Mouse (Mus musculus): ENCODE measurements around the gene Hspa1l. TPM values are rescaled to one million over a fixed set of nuclear protein-coding genes. Genes with fewer than 3 reads are reported as not detected.
A peak's percentile ranks its signal among the peaks of the same experiment; 100 is the strongest.
"Not testable (repeated sequence)": the region's sequence is repeated elsewhere in the genome, so short reads cannot be mapped to it uniquely, and the experiment has no call there.

The Hspa1l gene
- polyA plus RNA-seq, 1 experiment from 2014 or later: 1.6 TPM

DNA sequence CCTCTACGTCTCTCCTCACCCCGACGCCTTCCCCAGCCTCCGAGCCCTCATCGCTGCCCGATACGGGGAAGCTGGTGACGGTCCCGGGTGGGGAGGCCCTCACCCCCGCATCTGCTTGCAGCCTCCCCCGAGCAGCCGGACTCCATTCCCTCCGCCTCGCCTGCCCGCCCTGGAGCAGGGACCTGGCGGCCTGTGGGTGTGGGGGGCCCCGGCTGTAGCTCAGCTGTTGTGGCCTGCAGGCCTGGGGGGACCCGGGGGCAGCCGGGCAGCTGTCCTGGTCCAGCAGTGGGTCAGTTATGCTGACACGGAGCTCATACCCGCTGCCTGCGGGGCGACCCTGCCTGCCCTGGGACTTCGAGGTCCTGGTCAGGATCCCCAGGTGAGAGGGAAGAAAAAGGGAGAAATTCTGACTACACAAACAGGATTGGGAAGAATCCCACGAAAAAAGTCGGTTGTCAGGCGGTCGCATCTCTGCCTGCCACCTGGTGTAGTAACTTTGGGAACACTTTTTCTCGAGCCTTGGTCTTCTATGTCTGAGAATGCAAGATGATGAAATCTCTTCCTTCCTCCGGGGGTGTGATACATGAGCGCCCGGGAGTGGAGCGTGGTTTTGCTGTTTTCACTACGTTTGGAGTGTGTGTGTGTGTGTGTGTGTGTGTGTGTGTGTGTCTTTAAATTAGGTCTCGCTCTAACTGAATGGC lies 29.1 kb downstream of the Hspa1l start:
- under 1% methylated on average over 35 of the region's 35 CpGs for whole genome bisulfite sequencing
- peaks cover 11% of the 10 kb centered on the region for H3K4me1 ChIP-seq (ENCODE audit: control insufficient read depth, insufficient read depth, low read length)
- ATAC-seq (ENCODE audit: low FRiP score, low TSS enrichment): peak; percentile 53
- peak overlapping the region; percentile 100 for H3K4me2 ChIP-seq (ENCODE audit: low read length)
- H3K9me3 ChIP-seq (ENCODE audit: control insufficient read depth, low read length): no peaks in the 10 kb centered on the region
- H3K27ac ChIP-seq (replicated peaks; ENCODE audit: low read depth, low read length): peak overlapping the region; percentile 96
- no peaks in the 10 kb centered on the region for H3K27me3 ChIP-seq (ENCODE audit: control insufficient read depth, insufficient read depth, low read length)
- H3K4me3 ChIP-seq (replicated peaks; ENCODE audit: low read depth, low read length): peak overlapping the region; percentile 86
- H3K36me3 ChIP-seq (ENCODE audit: control insufficient read depth, insufficient read depth, low read length): peaks cover 23% of the 10 kb centered on the region
- peak overlapping the region; percentile 92 for H3K9ac ChIP-seq (replicated peaks; ENCODE audit: low read length)
- peak; percentile 29 for DNase-seq

DNA sequence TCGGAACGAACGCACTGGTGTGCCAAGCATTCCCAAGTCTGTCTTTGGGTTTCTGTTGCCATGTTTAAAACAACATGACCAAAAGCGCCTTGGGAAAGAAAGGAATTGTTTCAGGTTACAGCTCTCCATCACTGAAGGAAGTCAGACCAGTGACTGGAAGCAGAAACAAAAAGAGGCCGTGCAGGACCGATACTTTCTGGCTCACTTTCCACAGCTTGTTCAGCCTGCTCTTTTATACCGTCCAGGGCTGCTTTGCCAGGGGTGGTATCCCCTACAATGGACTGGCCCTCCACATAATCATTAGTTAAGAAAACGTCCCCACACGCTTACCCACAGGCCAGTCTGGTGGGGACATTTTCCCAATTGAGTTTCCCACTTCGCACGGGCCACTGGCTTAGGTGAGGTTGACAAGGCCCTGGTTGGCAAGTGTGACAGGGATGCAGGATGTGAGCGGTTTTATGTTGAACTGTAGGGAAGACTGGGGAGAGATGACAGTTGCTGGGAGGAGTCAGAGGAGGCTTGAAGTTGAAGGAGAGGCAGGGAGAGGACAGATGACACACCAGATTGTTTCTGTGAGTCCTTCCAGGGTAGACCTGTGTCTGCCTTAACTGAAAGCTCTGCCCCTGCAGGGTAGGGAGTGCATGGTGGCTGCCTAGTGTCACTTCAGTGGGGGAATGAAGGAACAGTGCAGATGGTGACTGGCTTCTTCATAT lies 29.8 kb downstream of the Hspa1l start:
- Histone ChIP-seq H3K9ac (replicated peaks; ENCODE audit: low read length) (peak overlapping the region; percentile 92), H3K27ac (replicated peaks; ENCODE audit: low read depth, low read length) (no peak overlapping the region), H3K4me2 (ENCODE audit: low read length) (peak overlapping the region; percentile 100), H3K9me3 (ENCODE audit: control insufficient read depth, low read length) (no peaks in the 10 kb centered on the region), H3K36me3 (ENCODE audit: control insufficient read depth, insufficient read depth, low read length) (peaks cover 29% of the 10 kb centered on the region), H3K4me1 (ENCODE audit: control insufficient read depth, insufficient read depth, low read length) (peaks cover 11% of the 10 kb centered on the region), H3K27me3 (ENCODE audit: control insufficient read depth, insufficient read depth, low read length) (no peaks in the 10 kb centered on the region), H3K4me3 (replicated peaks; ENCODE audit: low read depth, low read length) (peak overlapping the region; percentile 86)
- no peak for DNase-seq
- WGBS: 9% methylated on average over 12 of the region's 12 CpGs
- no peak for ATAC-seq (ENCODE audit: low FRiP score, low TSS enrichment)

DNA sequence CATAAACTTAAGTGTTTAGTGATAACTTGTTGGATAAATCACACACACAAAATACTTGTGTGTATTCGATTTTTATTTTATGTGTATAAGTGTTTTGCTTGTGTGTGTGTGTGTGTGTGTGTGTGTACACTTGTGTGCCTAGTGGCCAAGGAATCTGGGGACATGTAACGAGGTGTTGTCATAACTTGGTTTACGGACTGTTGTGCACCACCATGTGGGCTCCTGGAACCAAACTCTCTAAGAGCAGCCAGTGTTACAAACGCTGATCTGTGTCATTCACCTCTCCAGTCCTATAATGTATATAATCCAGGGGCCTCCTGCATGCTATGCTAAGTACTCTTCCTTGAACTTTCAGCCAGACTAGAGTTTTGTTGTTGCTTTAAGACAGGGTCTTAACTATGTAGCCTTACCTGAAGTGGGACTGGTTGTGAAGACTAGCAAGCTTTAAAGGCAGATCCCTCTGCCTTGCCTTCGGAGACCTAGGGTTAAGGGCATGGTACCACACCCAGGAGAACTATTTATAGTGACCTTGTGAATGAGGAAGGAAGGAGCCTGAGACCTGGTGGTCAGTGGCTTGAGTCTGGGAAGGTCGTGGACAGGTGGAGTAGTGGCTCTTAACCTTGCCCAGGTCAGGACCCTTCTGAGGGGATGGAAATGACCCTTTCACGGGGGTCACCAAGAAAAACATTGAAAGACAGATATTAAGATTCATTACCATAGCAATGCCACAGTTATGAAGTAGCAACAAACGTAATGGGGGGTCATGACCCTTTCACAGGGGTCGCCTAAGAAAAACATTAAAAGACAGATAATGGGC lies 30.7 kb downstream of the Hspa1l start:
- Histone ChIP-seq H3K27me3 (ENCODE audit: control insufficient read depth, insufficient read depth, low read length) (no peaks in the 10 kb centered on the region), H3K9ac (replicated peaks; ENCODE audit: low read length) (no peak overlapping the region), H3K36me3 (ENCODE audit: control insufficient read depth, insufficient read depth, low read length) (peaks cover 37% of the 10 kb centered on the region), H3K9me3 (ENCODE audit: control insufficient read depth, low read length) (no peaks in the 10 kb centered on the region), H3K4me2 (ENCODE audit: low read length) (peak overlapping the region; percentile 100), H3K4me1 (ENCODE audit: control insufficient read depth, insufficient read depth, low read length) (peaks cover 11% of the 10 kb centered on the region), H3K27ac (replicated peaks; ENCODE audit: low read depth, low read length) (no peak overlapping the region), H3K4me3 (replicated peaks; ENCODE audit: low read depth, low read length) (no peak overlapping the region)
- no peak for DNase-seq
- 82% methylated on average over 9 of the region's 9 CpGs for whole genome bisulfite sequencing
- no peak for ATAC-seq (ENCODE audit: low FRiP score, low TSS enrichment)

- H3K4me3 ChIP-seq (replicated peaks; ENCODE audit: low read depth, low read length): no peak overlapping the region
- DNase-seq (no peak), ATAC-seq (ENCODE audit: low FRiP score, low TSS enrichment) (no peak)
- H3K27ac ChIP-seq (replicated peaks; ENCODE audit: low read depth, low read length): no peak overlapping the region
- no peak overlapping the region for H3K4me2 ChIP-seq (ENCODE audit: low read length)
- H3K9me3 ChIP-seq (ENCODE audit: control insufficient read depth, low read length): no peaks in the 10 kb centered on the region
- no peaks in the 10 kb centered on the region for H3K27me3 ChIP-seq (ENCODE audit: control insufficient read depth, insufficient read depth, low read length)
- no peak overlapping the region for H3K9ac ChIP-seq (replicated peaks; ENCODE audit: low read length)
- peaks cover 11% of the 10 kb centered on the region for H3K4me1 ChIP-seq (ENCODE audit: control insufficient read depth, insufficient read depth, low read length)
- H3K36me3 ChIP-seq (ENCODE audit: control insufficient read depth, insufficient read depth, low read length): peaks cover 42% of the 10 kb centered on the region
- WGBS: 97% methylated on average over 17 of the region's 17 CpGs
These were observed 31.7 kb downstream of the Hspa1l start for GRCm38 (mm10) chr17:35004075-35004717.

GRCm38 (mm10) chr17:35005158-35005557 lies 32.7 kb downstream of the Hspa1l start:
- 96% methylated on average over 10 of the region's 10 CpGs for WGBS
- no peak overlapping the region for H3K9ac ChIP-seq (replicated peaks; ENCODE audit: low read length)
- peaks cover 11% of the 10 kb centered on the region for H3K4me1 ChIP-seq (ENCODE audit: control insufficient read depth, insufficient read depth, low read length)
- no peaks in the 10 kb centered on the region for H3K27me3 ChIP-seq (ENCODE audit: control insufficient read depth, insufficient read depth, low read length)
- no peak for DNase-seq
- no peak for ATAC-seq (ENCODE audit: low FRiP score, low TSS enrichment)
- no peak overlapping the region for H3K4me2 ChIP-seq (ENCODE audit: low read length)
- no peak overlapping the region for H3K4me3 ChIP-seq (replicated peaks; ENCODE audit: low read depth, low read length)
- no peaks in the 10 kb centered on the region for H3K9me3 ChIP-seq (ENCODE audit: control insufficient read depth, low read length)
- no peak overlapping the region for H3K27ac ChIP-seq (replicated peaks; ENCODE audit: low read depth, low read length)
- H3K36me3 ChIP-seq (ENCODE audit: control insufficient read depth, insufficient read depth, low read length): peaks cover 47% of the 10 kb centered on the region

DNA sequence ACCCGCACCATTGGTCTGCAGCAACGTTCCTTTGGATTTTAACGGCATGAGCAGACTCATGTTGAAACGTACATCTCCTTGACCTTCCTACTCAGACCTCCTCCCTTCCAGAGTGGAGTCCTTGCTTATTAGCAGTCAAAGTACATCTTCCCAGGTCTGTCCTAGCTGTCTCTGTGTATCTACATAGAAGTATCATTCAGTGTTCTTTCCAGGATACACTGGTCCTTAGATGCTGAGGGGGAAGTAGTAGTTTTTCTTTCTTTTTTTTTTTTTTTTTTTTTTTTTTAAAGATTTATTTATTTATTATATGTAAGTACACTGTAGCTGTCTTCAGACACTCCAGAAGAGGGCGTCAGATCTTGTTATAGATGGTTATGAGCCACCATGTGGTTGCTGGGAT lies 33.4 kb downstream of the Hspa1l start:
- 93% methylated on average over 4 of the region's 5 CpGs for WGBS
- not testable (repeated sequence) for H3K4me2 ChIP-seq (ENCODE audit: low read length)

DNA sequence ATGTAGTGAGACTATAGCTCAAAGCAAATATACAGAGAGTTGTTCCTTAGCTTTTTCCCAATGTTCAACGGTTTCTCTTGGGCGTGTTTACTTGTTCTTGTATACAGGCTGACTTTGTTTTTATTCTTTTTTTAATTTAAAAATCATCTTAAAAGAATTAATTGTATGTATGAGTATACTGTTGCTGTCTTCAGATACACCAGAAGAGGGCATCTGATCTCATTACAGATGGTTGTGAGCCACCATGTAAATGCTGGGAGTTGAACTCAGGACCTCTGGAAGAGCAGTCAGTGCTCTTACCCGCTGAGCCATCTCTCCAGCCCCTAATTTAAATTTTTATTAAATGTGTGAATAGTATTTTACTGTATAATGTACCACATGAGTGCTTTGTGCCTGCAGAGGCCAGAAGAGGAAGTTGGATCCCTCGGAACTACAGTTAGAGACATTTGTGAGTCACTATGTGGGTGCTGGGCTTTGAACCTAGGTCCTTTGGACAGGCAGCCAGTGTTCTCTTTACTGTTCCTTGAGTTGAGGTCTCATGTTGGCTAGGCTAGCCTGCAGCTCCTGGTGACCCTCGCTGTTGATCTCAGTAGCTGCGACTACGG lies 35.0 kb downstream of the Hspa1l start:
- Histone ChIP-seq H3K4me3 (replicated peaks; ENCODE audit: low read depth, low read length) (no peak overlapping the region), H3K36me3 (ENCODE audit: control insufficient read depth, insufficient read depth, low read length) (peaks cover 70% of the 10 kb centered on the region), H3K9me3 (ENCODE audit: control insufficient read depth, low read length) (no peaks in the 10 kb centered on the region), H3K4me2 (ENCODE audit: low read length) (no peak overlapping the region), H3K27me3 (ENCODE audit: control insufficient read depth, insufficient read depth, low read length) (no peaks in the 10 kb centered on the region), H3K27ac (replicated peaks; ENCODE audit: low read depth, low read length) (no peak overlapping the region), H3K9ac (replicated peaks; ENCODE audit: low read length) (no peak overlapping the region), H3K4me1 (ENCODE audit: control insufficient read depth, insufficient read depth, low read length) (peaks cover 3% of the 10 kb centered on the region)
- DNase-seq (no peak), ATAC-seq (ENCODE audit: low FRiP score, low TSS enrichment) (no peak)
- WGBS: 96% methylated on average over 7 of the region's 7 CpGs

More for the DNA sequence above, 33.4 kb downstream of the Hspa1l start:
- not testable (repeated sequence) for H3K9ac ChIP-seq (replicated peaks; ENCODE audit: low read length); DNase-seq; H3K27ac ChIP-seq (replicated peaks; ENCODE audit: low read depth, low read length); H3K27me3 ChIP-seq (ENCODE audit: control insufficient read depth, insufficient read depth, low read length); ATAC-seq (ENCODE audit: low FRiP score, low TSS enrichment); H3K4me3 ChIP-seq (replicated peaks; ENCODE audit: low read depth, low read length); H3K9me3 ChIP-seq (ENCODE audit: control insufficient read depth, low read length)
- H3K36me3 ChIP-seq (ENCODE audit: control insufficient read depth, insufficient read depth, low read length): peaks cover 55% of the 10 kb centered on the region
- H3K4me1 ChIP-seq (ENCODE audit: control insufficient read depth, insufficient read depth, low read length): peaks cover 11% of the 10 kb centered on the region

- WGBS: 86% methylated on average over 7 of the region's 7 CpGs
- no peak for DNase-seq
- peaks cover 85% of the 10 kb centered on the region for H3K36me3 ChIP-seq (ENCODE audit: control insufficient read depth, insufficient read depth, low read length)
These were observed 37.1 kb downstream of the Hspa1l start for GRCm38 (mm10) chr17:35009586-35009985.

More at GRCm38 (mm10) chr17:35009586-35009985, 37.1 kb downstream of the Hspa1l start:
- Histone ChIP-seq H3K27ac (replicated peaks; ENCODE audit: low read depth, low read length) (no peak overlapping the region), H3K9ac (replicated peaks; ENCODE audit: low read length) (no peak overlapping the region), H3K4me2 (ENCODE audit: low read length) (no peak overlapping the region), H3K27me3 (ENCODE audit: control insufficient read depth, insufficient read depth, low read length) (no peaks in the 10 kb centered on the region), H3K9me3 (ENCODE audit: control insufficient read depth, low read length) (no peaks in the 10 kb centered on the region), H3K4me3 (replicated peaks; ENCODE audit: low read depth, low read length) (no peak overlapping the region), H3K4me1 (ENCODE audit: control insufficient read depth, insufficient read depth, low read length) (no peaks in the 10 kb centered on the region)
- ATAC-seq (ENCODE audit: low FRiP score, low TSS enrichment): no peak
